Mouse (Mus musculus): ENCODE results near the gene Rab19. TPM values are rescaled to one million over a fixed set of nuclear protein-coding genes. Genes with fewer than 3 reads are reported as not detected.

Gene Rab19
- polyA plus RNA-seq, 1 experiment from 2014 or later = 0.58 TPM

DNA sequence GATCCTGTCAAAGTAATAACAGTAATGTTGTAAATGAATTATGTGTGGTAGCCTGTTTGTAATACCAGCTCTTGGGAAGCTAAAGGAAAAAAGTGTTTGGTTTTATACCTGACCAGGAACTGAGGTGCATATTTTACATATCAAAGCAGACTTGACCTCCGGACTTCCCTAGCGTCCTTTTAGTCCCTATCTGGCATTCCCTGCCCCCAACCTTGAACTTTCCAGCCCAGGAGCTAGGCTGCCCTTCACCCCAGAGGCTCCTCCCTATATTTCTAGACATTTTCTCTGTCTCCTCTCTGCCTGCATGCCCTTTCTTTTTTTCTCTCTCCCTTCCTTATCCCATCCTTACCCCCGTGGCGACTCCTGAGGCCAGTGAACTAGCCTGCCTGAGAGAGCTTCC, 39.9 kb downstream of the Rab19 start:
- 43% methylated on average over 4 of the region's 4 CpGs for WGBS
- H3K36me3 ChIP-seq (ENCODE audit: control insufficient read depth, insufficient read depth, low read length) = no peaks in the 10 kb centered on the region
- H3K4me3 ChIP-seq (ENCODE audit: control insufficient read depth in 1 of 2, insufficient read depth in 1 of 2, low read depth in 1 of 2, low read length in 2 of 2) = no peak overlapping the region
- no peak overlapping the region for H3K9ac ChIP-seq (ENCODE audit: low read length)
- H3K27me3 ChIP-seq (ENCODE audit: control insufficient read depth, insufficient read depth, low read length) = peaks cover 5% of the 10 kb centered on the region; the same call in 1 of the 2 replicates
- no peak for ATAC-seq (ENCODE audit: insufficient number of reproducible peaks, insufficient read depth, low FRiP score, low read depth)
- H3K27ac ChIP-seq (replicated peaks in 1 of 2; ENCODE audit: control insufficient read depth in 1 of 2, insufficient read depth in 1 of 2, low read depth in 2 of 2, low read length in 2 of 2) = no peak overlapping the region
- H3K4me2 ChIP-seq (ENCODE audit: low read length) = no peak overlapping the region
- peaks cover 2 to 5% of the 10 kb centered on the region in 2 experiments; a peak in 2 of 4 replicates for H3K4me1 ChIP-seq (ENCODE audit: control insufficient read depth in 2 of 2, insufficient read depth in 2 of 2, low read length in 2 of 2)
- H3K9me3 ChIP-seq (ENCODE audit: control insufficient read depth, low read length) = no peaks in the 10 kb centered on the region

DNA sequence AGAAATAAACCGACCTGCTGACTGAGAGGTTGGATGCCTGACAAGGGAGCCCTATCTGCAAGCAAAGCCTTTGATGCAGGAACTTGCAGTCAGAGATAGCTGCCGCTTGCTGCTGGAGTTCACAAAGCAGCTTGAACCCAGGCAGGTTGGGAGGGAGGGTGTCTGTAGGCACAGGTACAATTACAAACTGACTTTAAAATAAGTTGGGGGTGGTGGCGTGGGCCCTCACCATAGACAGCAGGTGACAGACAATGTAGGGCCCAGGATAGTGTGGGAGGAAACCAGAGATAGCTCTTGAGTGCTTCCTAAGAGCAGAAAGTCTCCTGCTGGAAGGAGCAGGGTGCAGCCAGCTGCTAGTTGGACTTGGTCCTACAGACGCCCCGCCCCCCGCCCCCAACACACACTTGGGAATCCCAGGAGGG, 42.2 kb downstream of the Rab19 start:
- no peak for ATAC-seq (ENCODE audit: insufficient number of reproducible peaks, insufficient read depth, low FRiP score, low read depth)
- WGBS = 41% methylated on average over 6 of the region's 6 CpGs

GRCm38 (mm10) chr6:39423686-39424085, 42.7 kb downstream of the Rab19 start:
- ATAC-seq (ENCODE audit: insufficient number of reproducible peaks, insufficient read depth, low FRiP score, low read depth) = no peak
- H3K27me3 ChIP-seq (ENCODE audit: control insufficient read depth, insufficient read depth, low read length) = no peaks in the 10 kb centered on the region; the same call in 1 of the 2 replicates
- H3K27ac ChIP-seq (replicated peaks in 1 of 2; ENCODE audit: control insufficient read depth in 1 of 2, insufficient read depth in 1 of 2, low read depth in 2 of 2, low read length in 2 of 2) = no peak overlapping the region
- WGBS = 75% methylated on average over 7 of the region's 7 CpGs
- H3K9ac ChIP-seq (ENCODE audit: low read length) = no peak overlapping the region
- no peak overlapping the region for H3K4me2 ChIP-seq (ENCODE audit: low read length)
- H3K4me1 ChIP-seq (ENCODE audit: control insufficient read depth in 2 of 2, insufficient read depth in 2 of 2, low read length in 2 of 2) = peaks cover 2 to 5% of the 10 kb centered on the region in 2 experiments; a peak in 2 of 4 replicates
- no peaks in the 10 kb centered on the region for H3K9me3 ChIP-seq (ENCODE audit: control insufficient read depth, low read length)
- no peaks in the 10 kb centered on the region for H3K36me3 ChIP-seq (ENCODE audit: control insufficient read depth, insufficient read depth, low read length)
- no peak overlapping the region for H3K4me3 ChIP-seq (ENCODE audit: control insufficient read depth in 1 of 2, insufficient read depth in 1 of 2, low read depth in 1 of 2, low read length in 2 of 2)

More for the DNA sequence above, 42.2 kb downstream of the Rab19 start:
- H3K4me1 ChIP-seq (ENCODE audit: control insufficient read depth in 2 of 2, insufficient read depth in 2 of 2, low read length in 2 of 2) = peaks cover 2 to 5% of the 10 kb centered on the region in 2 experiments; a peak in 2 of 4 replicates
- no peak overlapping the region for H3K4me2 ChIP-seq (ENCODE audit: low read length)
- H3K4me3 ChIP-seq (ENCODE audit: control insufficient read depth in 1 of 2, insufficient read depth in 1 of 2, low read depth in 1 of 2, low read length in 2 of 2) = no peak overlapping the region
- peaks cover 3% of the 10 kb centered on the region; the same call in 1 of the 2 replicates for H3K27me3 ChIP-seq (ENCODE audit: control insufficient read depth, insufficient read depth, low read length)
- no peak overlapping the region for H3K27ac ChIP-seq (replicated peaks in 1 of 2; ENCODE audit: control insufficient read depth in 1 of 2, insufficient read depth in 1 of 2, low read depth in 2 of 2, low read length in 2 of 2)
- H3K36me3 ChIP-seq (ENCODE audit: control insufficient read depth, insufficient read depth, low read length) = no peaks in the 10 kb centered on the region
- H3K9ac ChIP-seq (ENCODE audit: low read length) = no peak overlapping the region
- no peaks in the 10 kb centered on the region for H3K9me3 ChIP-seq (ENCODE audit: control insufficient read depth, low read length)

GRCm38 (mm10) chr6:39425181-39425580, 44.2 kb downstream of the Rab19 start:
- WGBS = 59% methylated on average over 2 of the region's 2 CpGs
- H3K27me3 ChIP-seq (ENCODE audit: control insufficient read depth, insufficient read depth, low read length) = no peaks in the 10 kb centered on the region; the same call in 1 of the 2 replicates
- no peaks in the 10 kb centered on the region for H3K9me3 ChIP-seq (ENCODE audit: control insufficient read depth, low read length)
- H3K4me1 ChIP-seq (ENCODE audit: control insufficient read depth in 2 of 2, insufficient read depth in 2 of 2, low read length in 2 of 2) = no peaks in the 10 kb centered on the region; a peak in 1 of 4 replicates
- H3K36me3 ChIP-seq (ENCODE audit: control insufficient read depth, insufficient read depth, low read length) = no peaks in the 10 kb centered on the region
- H3K4me2 ChIP-seq (ENCODE audit: low read length) = no peak overlapping the region
- H3K9ac ChIP-seq (ENCODE audit: low read length) = no peak overlapping the region
- no peak overlapping the region for H3K27ac ChIP-seq (replicated peaks in 1 of 2; ENCODE audit: control insufficient read depth in 1 of 2, insufficient read depth in 1 of 2, low read depth in 2 of 2, low read length in 2 of 2)
- no peak for ATAC-seq (ENCODE audit: insufficient number of reproducible peaks, insufficient read depth, low FRiP score, low read depth)
- no peak overlapping the region for H3K4me3 ChIP-seq (ENCODE audit: control insufficient read depth in 1 of 2, insufficient read depth in 1 of 2, low read depth in 1 of 2, low read length in 2 of 2)

- H3K9me3 ChIP-seq (ENCODE audit: control insufficient read depth, low read length) = no peaks in the 10 kb centered on the region
- no peaks in the 10 kb centered on the region for H3K4me1 ChIP-seq (ENCODE audit: control insufficient read depth in 2 of 2, insufficient read depth in 2 of 2, low read length in 2 of 2)
- ATAC-seq (ENCODE audit: insufficient number of reproducible peaks, insufficient read depth, low FRiP score, low read depth) = no peak
- no peak overlapping the region for H3K27ac ChIP-seq (replicated peaks in 1 of 2; ENCODE audit: control insufficient read depth in 1 of 2, insufficient read depth in 1 of 2, low read depth in 2 of 2, low read length in 2 of 2)
- 65% methylated on average over 4 of the region's 4 CpGs for WGBS
- no peak overlapping the region for H3K4me3 ChIP-seq (ENCODE audit: control insufficient read depth in 1 of 2, insufficient read depth in 1 of 2, low read depth in 1 of 2, low read length in 2 of 2)
- no peak overlapping the region for H3K4me2 ChIP-seq (ENCODE audit: low read length)
- H3K27me3 ChIP-seq (ENCODE audit: control insufficient read depth, insufficient read depth, low read length) = no peaks in the 10 kb centered on the region; the same call in 1 of the 2 replicates
- H3K36me3 ChIP-seq (ENCODE audit: control insufficient read depth, insufficient read depth, low read length) = no peaks in the 10 kb centered on the region
- H3K9ac ChIP-seq (ENCODE audit: low read length) = no peak overlapping the region
Observed at GRCm38 (mm10) chr6:39426725-39427124, 45.8 kb downstream of the Rab19 start.

DNA sequence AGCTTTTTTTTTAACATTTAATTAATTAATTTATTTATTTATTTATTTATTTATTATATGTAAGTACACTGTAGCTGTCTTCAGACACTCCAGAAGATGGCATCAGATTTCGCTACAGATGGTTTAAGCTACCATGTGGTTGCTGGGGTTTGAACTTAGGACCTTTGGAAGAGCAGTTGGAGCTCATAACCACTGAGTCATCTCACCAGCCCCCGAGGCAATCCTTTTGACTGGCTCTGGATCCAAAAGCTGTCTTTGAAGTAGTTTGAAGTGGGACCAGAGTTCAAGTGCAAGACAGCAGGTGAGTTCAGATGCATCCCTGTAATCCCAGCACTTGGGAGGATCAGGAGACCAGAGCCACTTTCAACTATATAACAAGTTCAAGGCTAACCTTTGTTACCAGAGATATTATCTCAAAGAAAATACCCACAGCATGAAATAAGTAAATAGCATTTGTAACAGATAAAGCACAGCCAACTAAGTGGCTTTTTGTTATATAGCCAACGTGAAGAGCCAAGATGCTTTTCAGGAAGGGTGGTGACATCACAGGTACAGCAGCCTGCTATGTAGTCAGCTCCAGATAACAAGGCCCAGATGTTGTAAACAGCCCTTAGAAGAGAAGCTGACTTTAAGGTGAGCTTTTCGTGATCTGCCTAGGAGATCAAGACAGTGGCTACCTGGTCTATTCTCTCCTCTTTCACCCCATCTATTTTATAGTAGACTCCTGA, 46.5 kb downstream of the Rab19 start:
- Histone ChIP-seq H3K4me2 (ENCODE audit: low read length) (no peak overlapping the region), H3K4me1 (ENCODE audit: control insufficient read depth in 2 of 2, insufficient read depth in 2 of 2, low read length in 2 of 2) (no peaks in the 10 kb centered on the region), H3K27ac (replicated peaks in 1 of 2; ENCODE audit: control insufficient read depth in 1 of 2, insufficient read depth in 1 of 2, low read depth in 2 of 2, low read length in 2 of 2) (no peak overlapping the region), H3K9ac (ENCODE audit: low read length) (no peak overlapping the region), H3K9me3 (ENCODE audit: control insufficient read depth, low read length) (no peaks in the 10 kb centered on the region), H3K36me3 (ENCODE audit: control insufficient read depth, insufficient read depth, low read length) (no peaks in the 10 kb centered on the region), H3K27me3 (ENCODE audit: control insufficient read depth, insufficient read depth, low read length) (no peaks in the 10 kb centered on the region; the same call in 1 of the 2 replicates), H3K4me3 (ENCODE audit: control insufficient read depth in 1 of 2, insufficient read depth in 1 of 2, low read depth in 1 of 2, low read length in 2 of 2) (no peak overlapping the region)
- WGBS = 67% methylated on average over 4 of the region's 4 CpGs
- no peak for ATAC-seq (ENCODE audit: insufficient number of reproducible peaks, insufficient read depth, low FRiP score, low read depth)

DNA sequence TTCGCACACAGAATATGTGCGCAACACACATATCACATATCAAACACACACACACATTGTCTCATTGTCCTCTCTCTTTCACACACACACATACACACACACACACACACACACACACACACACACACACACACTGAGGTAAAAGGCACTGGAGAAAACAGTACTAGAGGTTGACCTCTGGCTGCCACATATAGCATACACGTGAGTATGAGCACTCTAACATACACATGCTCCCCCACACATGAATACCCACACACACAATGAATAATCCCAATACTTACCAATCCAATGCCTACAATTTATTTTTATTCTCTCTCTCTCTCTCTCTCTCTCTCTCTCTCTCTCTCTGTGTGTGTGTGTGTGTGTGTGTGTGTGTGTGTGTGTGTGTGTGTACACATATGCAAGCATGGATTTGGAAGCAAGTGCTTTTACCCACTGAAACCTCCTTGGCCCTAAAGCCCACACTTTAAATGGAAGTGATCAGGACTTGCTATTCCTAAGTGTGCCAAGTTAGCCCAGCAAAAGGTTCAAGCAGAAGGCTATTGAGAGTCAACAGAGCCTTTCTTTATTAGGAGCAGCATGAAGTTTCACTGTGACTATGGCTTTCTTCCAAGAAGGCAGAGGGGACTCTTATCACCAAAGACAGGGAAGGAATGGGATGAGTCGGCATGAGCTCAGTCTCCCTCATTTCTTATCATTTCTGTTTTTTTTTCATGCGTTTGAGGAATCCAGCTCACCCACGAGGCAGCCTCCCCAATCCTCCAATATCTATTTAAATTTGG, 48.2 kb downstream of the Rab19 start:
- no peaks in the 10 kb centered on the region for H3K9me3 ChIP-seq (ENCODE audit: control insufficient read depth, low read length)
- H3K4me2 ChIP-seq (ENCODE audit: low read length) = no peak overlapping the region
- H3K27me3 ChIP-seq (ENCODE audit: control insufficient read depth, insufficient read depth, low read length) = no peaks in the 10 kb centered on the region
- no peak overlapping the region for H3K9ac ChIP-seq (ENCODE audit: low read length)
- WGBS = 50% methylated on average over 6 of the region's 6 CpGs
- H3K4me3 ChIP-seq (ENCODE audit: control insufficient read depth in 1 of 2, insufficient read depth in 1 of 2, low read depth in 1 of 2, low read length in 2 of 2) = no peak overlapping the region
- H3K27ac ChIP-seq (replicated peaks in 1 of 2; ENCODE audit: control insufficient read depth in 1 of 2, insufficient read depth in 1 of 2, low read depth in 2 of 2, low read length in 2 of 2) = no peak overlapping the region
- ATAC-seq (ENCODE audit: insufficient number of reproducible peaks, insufficient read depth, low FRiP score, low read depth) = no peak
- H3K36me3 ChIP-seq (ENCODE audit: control insufficient read depth, insufficient read depth, low read length) = no peaks in the 10 kb centered on the region
- H3K4me1 ChIP-seq (ENCODE audit: control insufficient read depth in 2 of 2, insufficient read depth in 2 of 2, low read length in 2 of 2) = no peaks in the 10 kb centered on the region
